Mouse (Mus musculus) cerebellum, adult 2 months (tissue): ENCODE data around the gene Rerg.
A peak's percentile ranks its signal among the peaks of the same experiment; 100 is the strongest.

Experiments used
- CTCF ChIP-seq: fragments of 200-500 bp; IDR thresholded peaks from 2 replicates; pipeline ENCODE4 v1.5.1; 2011; ENCODE audit warnings: low read depth, mild to moderate bottlenecking, control low read depth, low read length, moderate library complexity, borderline replicate concordance; ENCODE audit not compliant: insufficient read depth
- POLR2A ChIP-seq: fragments of 200-500 bp; IDR thresholded peaks from 2 replicates; pipeline ENCODE4 v1.6.1; 2011; ENCODE audit warnings: low read length, control low read depth, borderline replicate concordance; ENCODE audit not compliant: insufficient read depth

GRCm38 (mm10) chr6:137169171-137169968, 927 bp downstream of the Rerg start:
- TF ChIP-seq POLR2A, result no peak
- peak; percentile 76 for TF ChIP-seq CTCF
